Mouse (Mus musculus) stomach, postnatal 0 days (tissue): ENCODE measurements around the gene Cd302. TPM values are rescaled to one million over a fixed set of nuclear protein-coding genes. Genes with fewer than 3 reads are reported as not detected.

Experiments used
- ATAC-seq: fragments of 200-750 bp; cut with Nextera tagmentation; 2 replicates; pipeline ENCODE4 v1.8.0; 2017; ENCODE audit not compliant: low FRiP score, low TSS enrichment
- DNase-seq: peaks from one replicate; pipeline ENCODE4 v3.0.0-alpha.2; 2016; ENCODE audit warnings: low spot score
- H3K27ac ChIP-seq: fragments of 300-500 bp; sonication (generic); replicated peaks from 2 replicates; pipeline ENCODE4 v1.5.1; 2014; ENCODE audit warnings: mild to moderate bottlenecking, control low read depth
- H3K27me3 ChIP-seq: fragments of 300-500 bp; sonication (generic); 2 replicates; pipeline ENCODE4 v1.6.1; 2014; ENCODE audit warnings: low read length; ENCODE audit not compliant: control insufficient read depth, insufficient read depth
- H3K36me3 ChIP-seq: fragments of 300-500 bp; sonication (generic); 2 replicates; pipeline ENCODE4 v1.6.1; 2014; ENCODE audit warnings: low read length, mixed read lengths; ENCODE audit not compliant: control insufficient read depth, insufficient read depth
- H3K4me1 ChIP-seq: fragments of 300-500 bp; sonication (generic); replicated peaks from 2 replicates; pipeline ENCODE4 v1.6.1; 2014; ENCODE audit warnings: antibody characterized with exemption; ENCODE audit not compliant: control insufficient read depth, insufficient read depth
- H3K4me2 ChIP-seq: fragments of 300-500 bp; sonication (generic); replicated peaks from 2 replicates; pipeline ENCODE4 v1.6.1; 2014; ENCODE audit warnings: low read depth, mild to moderate bottlenecking, control low read depth, moderate library complexity
- H3K4me3 ChIP-seq: fragments of 300-500 bp; sonication (generic); 2 replicates; pipeline ENCODE4 v1.5.1; 2014; ENCODE audit warnings: low read depth, low read length, control low read depth
- H3K9ac ChIP-seq: fragments of 300-500 bp; sonication (generic); 2 replicates; pipeline ENCODE4 v1.6.1; 2014; ENCODE audit warnings: mild to moderate bottlenecking, low read length, control low read depth, mixed read lengths
- H3K9me3 ChIP-seq: fragments of 300-500 bp; sonication (generic); 2 replicates; pipeline ENCODE4 v1.6.1; 2016; ENCODE audit warnings: low read length; ENCODE audit not compliant: control insufficient read depth
- CTCF ChIP-seq: IDR thresholded peaks from 2 replicates; pipeline ENCODE4 v1.5.1; 2016; ENCODE audit warnings: antibody characterized with exemption, low read depth, mild to moderate bottlenecking, moderate library complexity
- EP300 ChIP-seq: optimal IDR thresholded peaks from 2 replicates; pipeline ENCODE3; 2016; ENCODE audit warnings: antibody characterized with exemption
- WGBS: fragments of 180-500 bp; shearing (Covaris S2); extraction: QIAGEN DNeasy Blood & Tissue Kit; methylation state at CpG from one replicate; pipeline ENCODE4 v1.1.7; 2014; 5-methylcytosine and 5-hydroxymethylcytosine counted together
- polyA plus RNA-seq: library from polyadenylated mRNA; unstranded; fragments of >200 nt; fragmentation: Nextera tagmentation; extraction: Ambion mirVana; gene quantifications from 2 replicates; pipeline ENCODE4 v1.2.1, GENCODE M21; 2015

Cd302 gene
- polyA plus RNA-seq, 1 experiment from 2014 or later: 26.0 TPM

GRCm38 (mm10) chr2:60203733-60204132 is 80.6 kb downstream of the Cd302 start:
- Histone ChIP-seq H3K27me3 (no peaks in the 10 kb centered on the region), H3K4me3 (no peak overlapping the region), H3K27ac (no peak overlapping the region), H3K9me3 (no peaks in the 10 kb centered on the region), H3K4me1 (no peaks in the 10 kb centered on the region), H3K4me2 (no peak overlapping the region), H3K36me3 (no peaks in the 10 kb centered on the region; the same call in 1 of the 2 replicates), H3K9ac (no peak overlapping the region)
- TF ChIP-seq EP300 (no peak), CTCF (no peak)
- ATAC-seq (no peak), DNase-seq (no peak)
- WGBS: 90% methylated on average over 4 of the region's 4 CpGs

DNA sequence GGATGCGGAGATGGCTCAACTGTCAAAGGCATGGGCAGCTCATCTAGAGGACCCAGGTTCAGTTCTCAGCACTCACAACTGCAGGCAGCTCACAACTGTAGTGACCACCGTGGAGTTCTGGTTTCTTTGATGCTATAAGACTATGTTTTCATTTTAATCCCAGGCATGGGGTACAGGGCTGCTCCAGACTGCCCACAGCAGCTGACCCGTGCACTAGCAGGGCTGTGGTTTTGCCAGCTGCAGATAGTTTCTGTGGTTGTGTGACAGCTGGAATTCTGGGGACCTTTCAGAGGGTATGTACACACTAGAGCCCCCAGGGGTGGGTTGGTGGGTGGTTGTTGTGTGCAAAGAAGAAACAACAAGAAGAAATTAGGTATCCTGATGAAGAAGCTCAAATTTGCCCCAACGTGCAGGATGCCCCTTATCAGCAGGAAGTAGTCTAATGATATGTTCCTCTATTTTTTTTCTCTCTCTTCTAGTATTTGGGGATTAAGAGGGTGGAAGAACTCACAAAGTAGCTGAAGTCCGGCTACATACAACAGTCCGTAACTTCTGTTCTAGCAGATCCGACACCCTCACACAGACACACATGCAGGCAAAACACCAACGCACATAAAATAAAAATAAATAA is 81.3 kb downstream of the Cd302 start:
- 86% methylated on average over 8 of the region's 8 CpGs for WGBS
- no peak for DNase-seq
- Histone ChIP-seq H3K9ac (no peak overlapping the region), H3K4me1 (no peaks in the 10 kb centered on the region), H3K4me2 (no peak overlapping the region), H3K27ac (no peak overlapping the region), H3K9me3 (no peaks in the 10 kb centered on the region), H3K36me3 (no peaks in the 10 kb centered on the region; the same call in 1 of the 2 replicates), H3K4me3 (no peak overlapping the region), H3K27me3 (no peaks in the 10 kb centered on the region)
- TF ChIP-seq CTCF: no peak
- TF ChIP-seq EP300: no peak
- no peak for ATAC-seq

Other genes starting within 250 kb of the Cd302 start
- gene Baz2b, start 74.6 kb downstream of the Cd302 start, polyA plus RNA-seq: 34.0 and 37.4 TPM in 2 replicates
- 48.8 and 53.5 TPM in 2 replicates for gene March7, start 74.6 kb downstream of the Cd302 start, polyA plus RNA-seq
- gene Ly75, start 98.8 kb upstream of the Cd302 start, polyA plus RNA-seq: 0.18 and 0.23 TPM in 2 replicates